Mouse (Mus musculus) spleen, adult 2 months (tissue): ENCODE data around the gene Gm8773. TPM values are rescaled to one million over a fixed set of nuclear protein-coding genes. Genes with fewer than 3 reads are reported as not detected.

Source experiments
- DNase-seq, 2 experiments: peaks; one replicate each; pipeline versions ENCODE4 v3.0.0 to v3.0.0-alpha.2; 2012 to 2021; ENCODE audit warnings: low spot score in 2 of 2, low read depth in 1 of 2
- H3K27ac ChIP-seq: fragments of 200-500 bp; 2 replicates; pipeline ENCODE4 v1.5.1; 2012; ENCODE audit warnings: low read length, inconsistent platforms; ENCODE audit not compliant: insufficient read depth
- H3K27me3 ChIP-seq: fragments of 200-500 bp; 2 replicates; pipeline ENCODE4 v1.6.1; 2012; ENCODE audit warnings: mild to moderate bottlenecking, moderate library complexity, low read length, inconsistent platforms; ENCODE audit not compliant: control insufficient read depth, insufficient read depth
- H3K36me3 ChIP-seq: fragments of 200-500 bp; 2 replicates; pipeline ENCODE4 v1.6.1; 2012; ENCODE audit warnings: mild to moderate bottlenecking, low read length, inconsistent platforms; ENCODE audit not compliant: control insufficient read depth, insufficient read depth
- H3K4me1 ChIP-seq: fragments of 200-500 bp; 2 replicates; pipeline ENCODE4 v1.6.1; 2011; ENCODE audit warnings: inconsistent platforms; ENCODE audit not compliant: control insufficient read depth, insufficient read depth, insufficient read length
- H3K4me3 ChIP-seq: fragments of 200-500 bp; 2 replicates; pipeline ENCODE4 v1.5.1; 2011; ENCODE audit warnings: mild to moderate bottlenecking, inconsistent platforms; ENCODE audit not compliant: insufficient read depth, insufficient read length; ENCODE audit errors: extremely low read depth
- CTCF ChIP-seq: fragments of 200-500 bp; IDR thresholded peaks from 2 replicates; pipeline ENCODE4 v1.5.1; 2011; ENCODE audit warnings: mild to moderate bottlenecking, inconsistent platforms; ENCODE audit not compliant: insufficient read depth, insufficient read length, insufficient replicate concordance; ENCODE audit errors: extremely low read depth
- POLR2A ChIP-seq: fragments of 200-500 bp; IDR thresholded peaks from 2 replicates; pipeline ENCODE4 v1.6.1; 2011; ENCODE audit warnings: low read depth, low read length, inconsistent platforms
- WGBS: fragments of 180-500 bp; shearing (Covaris S2); methylation state at CpG from one replicate; pipeline ENCODE4 v1.1.7; 2018; 5-methylcytosine and 5-hydroxymethylcytosine counted together
- polyA plus RNA-seq: library from polyadenylated mRNA; depleted of rRNA; stranded (reverse); fragments of >200 nt; gene quantifications from 2 replicates; pipeline ENCODE4 v1.2.3, GENCODE M21; 2012; rRNA removed

Gm8773 gene
- polyA plus RNA-seq, 1 experiment, result 0.18 TPM

- 51% methylated on average over 8 of the region's 8 CpGs for WGBS
- Histone ChIP-seq H3K27me3 (no peaks in the 10 kb centered on the region), H3K36me3 (no peaks in the 10 kb centered on the region; the same call in 1 of the 2 replicates), H3K4me1 (no peaks in the 10 kb centered on the region; the same call in 1 of the 2 replicates), H3K27ac (no peak overlapping the region), H3K4me3 (peak overlapping the region; percentile 71; the same call in 1 of the 2 replicates)
- TF ChIP-seq POLR2A, result no peak
- DNase-seq, result no peak
Measured at GRCm38 (mm10) chr5:5559798-5560197, 13.8 kb upstream of the Gm8773 start.

- H3K4me1 ChIP-seq, result no peaks in the 10 kb centered on the region; the same call in 1 of the 2 replicates
- TF ChIP-seq CTCF (no peak), POLR2A (no peak)
- H3K27ac ChIP-seq, result no peak overlapping the region
- no peak for DNase-seq
- 80% methylated on average over 4 of the region's 4 CpGs for WGBS
- H3K4me3 ChIP-seq, result no peak overlapping the region
- H3K36me3 ChIP-seq, result no peaks in the 10 kb centered on the region
- H3K27me3 ChIP-seq, result no peaks in the 10 kb centered on the region
Measured at GRCm38 (mm10) chr5:5561041-5561706, 12.4 kb upstream of the Gm8773 start.

DNA sequence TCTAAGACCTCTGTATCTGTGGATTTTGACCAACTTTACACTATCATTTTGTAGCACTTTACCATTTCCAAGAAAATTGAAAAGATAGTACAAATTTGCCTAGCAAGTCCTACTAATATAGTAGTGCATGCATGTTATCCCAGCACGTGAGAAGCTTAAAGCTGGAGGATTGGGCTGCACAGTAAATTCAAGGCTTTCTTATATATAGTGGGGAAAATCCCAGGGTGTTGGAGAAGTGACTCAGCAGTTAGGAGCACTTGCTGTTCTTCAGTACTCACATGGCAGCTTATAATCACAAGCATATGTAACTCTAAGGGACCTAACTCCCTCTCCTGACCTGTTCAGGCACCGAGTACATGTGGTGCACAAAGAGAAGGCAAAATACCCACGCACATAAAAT is 11.2 kb upstream of the Gm8773 start:
- WGBS, result 71% methylated on average over 3 of the region's 3 CpGs
- H3K36me3 ChIP-seq, result no peaks in the 10 kb centered on the region
- H3K27ac ChIP-seq, result no peak overlapping the region
- no peak overlapping the region for H3K4me3 ChIP-seq
- no peaks in the 10 kb centered on the region; the same call in 1 of the 2 replicates for H3K4me1 ChIP-seq
- DNase-seq, result no peak
- TF ChIP-seq POLR2A (no peak), CTCF (no peak)
- H3K27me3 ChIP-seq, result no peaks in the 10 kb centered on the region

- 85% methylated on average over 3 of the region's 3 CpGs for WGBS
- H3K36me3 ChIP-seq, result no peaks in the 10 kb centered on the region
- DNase-seq, result no peak
- no peak overlapping the region for H3K4me3 ChIP-seq
- no peak overlapping the region for H3K27ac ChIP-seq
- TF ChIP-seq CTCF (no peak), POLR2A (no peak)
- no peaks in the 10 kb centered on the region for H3K27me3 ChIP-seq
- H3K4me1 ChIP-seq, result no peaks in the 10 kb centered on the region
Measured at GRCm38 (mm10) chr5:5587686-5588085, 14.1 kb downstream of the Gm8773 start.

DNA sequence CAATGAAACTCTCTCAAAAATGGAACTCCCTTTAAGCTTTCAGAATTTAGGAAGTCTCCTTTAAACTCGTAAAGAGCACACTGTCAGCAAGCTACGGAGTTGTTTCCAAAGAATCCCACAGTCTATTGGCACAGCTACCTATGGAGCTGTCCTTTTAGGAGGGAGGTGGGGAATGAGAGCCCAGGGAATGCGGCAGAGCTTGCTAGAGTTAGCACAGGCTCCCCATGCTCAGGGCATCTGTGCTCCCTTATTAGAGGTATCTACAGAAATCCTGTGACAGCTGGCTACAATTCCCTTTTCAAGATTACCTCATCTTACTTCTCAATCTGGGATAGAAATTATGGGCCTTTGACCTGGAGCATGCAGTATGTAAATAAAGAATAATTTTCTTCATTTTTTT is 36.9 kb downstream of the Gm8773 start:
- Histone ChIP-seq H3K4me3 (no peak overlapping the region), H3K27me3 (no peaks in the 10 kb centered on the region), H3K4me1 (no peaks in the 10 kb centered on the region), H3K36me3 (no peaks in the 10 kb centered on the region), H3K27ac (no peak overlapping the region)
- 68% methylated on average over 3 of the region's 3 CpGs for WGBS
- no peak for TF ChIP-seq CTCF
- TF ChIP-seq POLR2A, result no peak
- DNase-seq, result no peak

GRCm38 (mm10) chr5:5618329-5618728 is 44.7 kb downstream of the Gm8773 start:
- no peak overlapping the region for H3K27ac ChIP-seq
- H3K36me3 ChIP-seq, result no peaks in the 10 kb centered on the region
- no peak overlapping the region for H3K4me3 ChIP-seq
- no peak for DNase-seq
- WGBS, result 75% methylated on average over 4 of the region's 4 CpGs
- no peak for TF ChIP-seq POLR2A
- no peak for TF ChIP-seq CTCF
- no peaks in the 10 kb centered on the region for H3K4me1 ChIP-seq
- no peaks in the 10 kb centered on the region for H3K27me3 ChIP-seq

DNA sequence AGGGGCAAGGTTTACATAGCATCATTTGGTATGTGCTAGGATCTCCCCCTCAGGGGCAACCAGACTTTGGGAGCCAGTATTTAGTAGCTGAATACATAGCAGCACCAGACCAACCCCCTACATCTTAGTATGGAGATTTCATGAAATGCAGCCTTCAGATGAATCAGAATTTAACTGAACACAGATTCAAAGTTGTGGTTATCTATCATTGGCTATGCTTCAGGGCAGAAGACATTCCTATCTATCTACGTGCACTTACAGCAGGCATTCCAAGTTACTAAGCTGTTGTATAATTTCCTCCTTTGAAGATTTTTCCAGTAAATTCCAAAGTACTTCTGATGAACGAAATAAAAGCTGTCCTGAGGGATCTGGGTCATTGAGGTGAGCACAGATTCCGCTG is 51.9 kb downstream of the Gm8773 start:
- DNase-seq, result no peak
- 80% methylated on average over 3 of the region's 3 CpGs for WGBS
- no peaks in the 10 kb centered on the region for H3K4me1 ChIP-seq

More for the DNA sequence above, 51.9 kb downstream of the Gm8773 start:
- H3K36me3 ChIP-seq, result no peaks in the 10 kb centered on the region
- H3K4me3 ChIP-seq, result no peak overlapping the region
- H3K27me3 ChIP-seq, result no peaks in the 10 kb centered on the region
- H3K27ac ChIP-seq, result no peak overlapping the region
- TF ChIP-seq POLR2A, result no peak
- no peak for TF ChIP-seq CTCF

Other genes with a start within 250 kb of the Gm8773 start
- gene Cdk14, start 153.5 kb upstream of the Gm8773 start, polyA plus RNA-seq, result 1.9 and 2.9 TPM in 2 replicates
- gene 1700015F17Rik, start 94.7 kb upstream of the Gm8773 start, polyA plus RNA-seq, result not detected in 2 replicates
- 3.1 and 3.3 TPM in 2 replicates for gene Cldn12, start 58.8 kb upstream of the Gm8773 start, polyA plus RNA-seq
- 1.0 and 1.1 TPM in 2 replicates for gene Gtpbp10, start 14.3 kb upstream of the Gm8773 start, polyA plus RNA-seq
- gene Cfap69, start 90.4 kb downstream of the Gm8773 start, polyA plus RNA-seq, result 0.02 and 0.06 TPM in 2 replicates
- gene Steap2, start 120.8 kb downstream of the Gm8773 start, polyA plus RNA-seq, result 0.22 and 0.38 TPM in 2 replicates
- gene Steap1, start 175.5 kb downstream of the Gm8773 start, polyA plus RNA-seq, result not detected in 2 replicates